Mouse (Mus musculus): ENCODE results near the gene Gm7030. TPM values are rescaled to one million over a fixed set of nuclear protein-coding genes. Genes with fewer than 3 reads are reported as not detected.
"Not testable (repeated sequence)": the region's sequence is repeated elsewhere in the genome, so short reads cannot be mapped to it uniquely, and the experiment has no call there.

The Gm7030 gene
- polyA plus RNA-seq (2012; rRNA removed): not detected in 2 replicates

- DNase-seq (ENCODE audit: low read depth): not testable (repeated sequence)
Observed at GRCm38 (mm10) chr17:36128968-36129817, at the start of gene Gm7030. Gene Gm7030 (minus strand): TSS chr17:36129425.

- not testable (repeated sequence) for DNase-seq (ENCODE audit: low read depth)
Observed at GRCm38 (mm10) chr17:36178938-36179337, 49.7 kb upstream of the Gm7030 start.

DNA sequence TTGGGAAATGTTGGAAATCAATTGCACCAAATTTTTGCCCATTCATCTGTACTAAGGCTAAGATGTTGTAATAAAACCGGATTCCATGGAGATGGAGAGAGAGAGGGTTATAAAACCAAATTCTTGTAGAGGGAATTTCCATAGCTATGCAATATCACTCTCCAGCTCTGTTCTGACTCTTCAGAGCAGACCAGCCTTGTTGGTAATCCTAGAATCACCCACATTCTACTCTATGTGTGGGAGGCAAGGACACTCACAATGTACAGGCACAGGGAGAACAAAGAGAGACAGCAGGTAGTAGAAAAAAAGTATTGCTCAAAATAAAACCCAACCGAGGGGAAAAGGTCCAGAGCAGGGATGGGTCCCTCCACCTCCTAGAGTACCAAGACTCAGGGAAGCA, 46.9 kb upstream of the Gm7030 start:
- DNase-seq (ENCODE audit: low read depth): not testable (repeated sequence)

DNA sequence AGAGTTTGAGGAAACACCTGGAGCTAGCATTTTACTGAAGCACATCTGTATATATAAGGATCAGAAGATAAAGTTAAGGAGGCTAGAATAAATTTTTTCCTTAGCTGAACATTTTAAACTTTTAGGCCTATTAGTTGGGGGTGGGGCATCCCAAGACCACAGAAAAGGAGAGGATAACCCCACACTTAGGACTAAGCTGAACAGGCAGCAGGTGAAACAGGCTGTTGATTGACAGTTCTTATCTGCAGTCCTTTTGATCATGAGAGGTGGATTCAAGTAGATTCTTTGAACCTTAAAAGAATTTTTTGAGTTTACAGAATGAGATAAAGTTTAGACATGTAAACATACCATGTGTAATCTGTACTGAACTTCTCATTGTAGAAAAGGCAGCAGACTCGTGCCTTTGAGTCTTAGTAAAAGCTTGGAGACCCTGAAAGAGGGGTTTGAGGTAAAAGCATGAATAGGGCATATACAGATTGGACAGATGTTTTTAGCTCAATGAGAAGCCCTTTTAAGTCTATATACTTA, 41.1 kb upstream of the Gm7030 start:
- no peak for DNase-seq (ENCODE audit: low read depth)

DNA sequence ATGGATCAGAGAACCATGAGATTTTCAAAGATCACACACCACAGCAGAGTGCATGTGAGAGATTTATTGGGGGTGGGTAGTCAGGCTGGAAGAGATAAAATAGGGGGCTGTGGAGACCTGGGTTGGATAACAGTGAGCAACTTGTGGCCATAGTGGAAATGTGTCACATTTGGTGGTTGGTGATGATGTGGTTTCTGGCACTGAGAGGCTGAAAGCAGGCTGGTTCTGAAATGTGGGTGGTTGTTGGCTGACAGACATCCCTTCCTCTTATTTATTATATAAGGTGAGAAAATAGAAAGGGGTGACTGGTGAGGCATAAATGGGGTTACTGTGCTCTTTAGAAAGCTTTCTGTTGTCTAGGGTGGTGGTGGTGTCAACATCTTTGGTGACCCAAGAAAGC, 40.5 kb upstream of the Gm7030 start:
- no peak for DNase-seq (ENCODE audit: low read depth)

- not testable (repeated sequence) for DNase-seq (ENCODE audit: low read depth)
Observed at GRCm38 (mm10) chr17:36169094-36169493, 39.9 kb upstream of the Gm7030 start.

GRCm38 (mm10) chr17:36168039-36168652, 38.9 kb upstream of the Gm7030 start, which contains the start of gene Gm8909:
Gene Gm8909 (minus strand): TSS chr17:36168537.
- DNase-seq (ENCODE audit: low read depth): no peak

DNA sequence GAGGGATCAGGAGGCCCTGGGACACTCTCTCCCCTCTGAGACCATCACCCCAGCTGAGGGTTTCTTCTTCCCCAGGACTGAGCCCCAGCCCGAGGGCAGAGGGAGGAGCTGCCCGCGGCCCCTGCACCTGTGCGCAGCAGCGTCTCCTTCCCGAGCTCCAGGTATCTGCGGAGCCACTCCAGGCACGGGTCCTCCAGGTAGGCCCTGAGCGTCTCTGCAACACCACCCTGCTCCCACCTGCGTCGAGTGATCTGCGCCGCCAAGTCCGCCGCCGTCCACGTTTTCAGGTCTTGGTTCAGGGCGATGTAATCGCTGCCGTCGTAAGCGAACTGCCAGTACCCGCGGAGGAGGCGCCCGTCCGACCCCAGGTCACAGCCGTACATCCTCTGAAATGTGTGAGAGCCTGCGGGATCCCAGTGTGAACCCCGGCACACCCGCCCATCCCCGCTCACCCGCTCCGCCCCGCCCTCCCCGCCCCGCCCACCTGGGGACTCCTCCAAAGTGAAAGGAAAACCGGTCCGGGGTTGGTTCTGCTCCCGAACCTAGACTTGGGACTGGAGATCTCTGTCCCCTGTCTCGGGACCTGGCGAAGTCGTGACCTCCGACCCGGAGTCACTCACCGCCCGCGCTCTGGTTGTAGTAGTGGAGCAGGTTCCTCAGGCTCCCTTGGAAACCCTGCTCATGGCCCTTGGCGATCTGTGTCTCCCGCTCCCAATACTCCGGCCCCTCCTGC, 38.2 kb upstream of the Gm7030 start:
- DNase-seq (ENCODE audit: low read depth): no peak

DNA sequence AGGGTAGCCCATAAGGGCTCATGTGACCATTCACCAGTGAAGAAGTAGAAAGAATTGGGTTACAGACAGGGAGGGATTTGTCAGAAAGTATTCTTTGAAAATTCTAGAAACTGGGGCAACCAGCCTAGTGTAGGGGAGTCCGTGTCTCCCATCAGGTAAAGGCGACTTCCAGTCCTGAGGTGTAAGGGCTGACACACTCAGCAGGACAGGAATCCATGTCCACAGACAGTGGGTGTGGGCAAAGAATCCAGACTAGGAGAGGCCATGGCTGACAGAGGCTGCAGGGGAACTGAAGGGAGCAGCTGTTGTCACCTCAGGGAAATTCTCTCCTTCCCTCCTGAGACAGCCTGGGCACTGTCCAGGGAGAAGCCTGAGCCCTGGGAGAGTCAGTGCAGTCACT, 37.7 kb upstream of the Gm7030 start:
- not testable (repeated sequence) for DNase-seq (ENCODE audit: low read depth)

DNA sequence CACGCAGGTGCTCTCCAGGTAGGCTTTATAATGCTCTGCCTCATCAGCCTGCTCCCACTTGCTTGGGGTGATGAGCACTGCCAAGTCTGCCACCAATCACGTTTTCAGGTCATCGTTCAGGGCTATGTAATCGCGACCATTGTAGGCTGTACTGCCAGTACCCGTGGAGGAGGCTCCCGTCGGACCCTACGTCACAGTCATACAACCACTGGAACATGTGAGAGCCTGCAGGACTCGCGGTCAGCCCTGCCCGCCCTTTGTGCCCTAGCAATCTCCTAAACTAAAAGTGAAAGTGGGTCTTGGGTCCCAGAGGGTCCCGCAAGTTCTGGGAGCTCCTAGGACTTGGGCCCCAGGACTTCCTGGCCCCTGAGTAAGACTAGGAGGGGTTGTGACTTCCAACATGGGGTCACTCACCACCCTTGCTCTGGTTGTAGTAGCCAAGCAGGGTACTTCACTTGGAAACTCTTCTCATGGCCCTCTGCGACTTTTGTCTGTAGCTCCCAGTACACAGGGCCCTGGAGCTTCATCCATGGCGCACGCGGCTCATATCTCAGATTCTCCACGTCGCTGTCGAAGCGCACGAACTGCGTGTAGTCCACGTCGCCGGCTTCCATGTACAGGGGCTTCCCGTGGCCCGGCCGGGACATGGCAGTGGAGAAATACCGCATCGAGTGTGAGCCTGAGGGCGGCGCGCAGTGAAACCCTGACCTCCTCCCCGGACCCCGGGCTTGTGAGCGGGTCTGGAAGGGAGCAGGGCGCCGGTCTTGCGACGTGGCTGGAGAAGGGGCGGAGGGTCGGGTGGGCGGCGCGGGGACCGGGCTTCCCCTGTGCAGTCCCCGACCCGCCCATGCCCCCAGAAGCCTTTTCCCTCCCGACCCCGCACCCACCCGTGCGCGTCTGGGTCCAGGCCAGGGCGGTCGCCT, 32.2 kb upstream of the Gm7030 start:
- no peak for DNase-seq (ENCODE audit: low read depth)

DNA sequence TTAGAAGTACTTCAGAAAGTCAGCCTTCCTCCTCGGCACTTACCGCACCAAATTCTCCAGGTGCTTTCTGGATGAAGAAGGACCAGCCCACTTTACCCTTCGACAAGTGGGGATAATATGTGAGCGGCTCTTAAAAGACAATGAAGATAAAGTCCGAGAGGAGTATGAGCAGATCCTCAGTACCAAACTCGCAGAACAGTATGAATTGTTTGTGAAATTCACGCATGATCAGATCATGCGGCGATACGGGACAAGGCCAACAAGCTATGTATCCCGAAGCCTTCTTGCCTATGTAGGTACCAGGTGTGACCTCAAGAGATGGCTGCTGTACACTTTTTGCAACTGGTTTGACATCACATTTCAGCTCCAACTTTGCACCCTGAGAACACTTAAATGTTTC, 29.0 kb upstream of the Gm7030 start:
- not testable (repeated sequence) for DNase-seq (ENCODE audit: low read depth)

DNA sequence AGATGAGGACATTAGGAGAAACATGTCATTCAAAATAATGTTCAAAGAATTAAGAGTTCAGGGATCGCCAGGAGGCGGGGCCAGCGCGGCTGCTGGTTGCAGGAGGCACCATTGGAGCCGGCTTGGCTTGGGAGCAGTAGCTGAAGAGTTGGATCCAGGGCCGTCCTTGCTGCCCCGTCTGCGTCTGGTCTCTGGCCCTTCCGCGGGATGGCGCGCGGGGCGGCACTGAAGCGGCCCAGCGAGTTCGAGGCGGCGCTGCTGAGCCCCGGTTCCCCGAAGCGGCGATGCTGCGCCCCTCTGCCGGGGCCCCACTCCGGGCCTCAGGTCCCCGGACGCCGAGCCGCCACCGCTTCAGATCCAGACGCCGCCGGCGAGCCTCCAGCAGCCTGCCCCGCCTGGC, 28.6 kb upstream of the Gm7030 start:
- not testable (repeated sequence) for DNase-seq (ENCODE audit: low read depth)

DNA sequence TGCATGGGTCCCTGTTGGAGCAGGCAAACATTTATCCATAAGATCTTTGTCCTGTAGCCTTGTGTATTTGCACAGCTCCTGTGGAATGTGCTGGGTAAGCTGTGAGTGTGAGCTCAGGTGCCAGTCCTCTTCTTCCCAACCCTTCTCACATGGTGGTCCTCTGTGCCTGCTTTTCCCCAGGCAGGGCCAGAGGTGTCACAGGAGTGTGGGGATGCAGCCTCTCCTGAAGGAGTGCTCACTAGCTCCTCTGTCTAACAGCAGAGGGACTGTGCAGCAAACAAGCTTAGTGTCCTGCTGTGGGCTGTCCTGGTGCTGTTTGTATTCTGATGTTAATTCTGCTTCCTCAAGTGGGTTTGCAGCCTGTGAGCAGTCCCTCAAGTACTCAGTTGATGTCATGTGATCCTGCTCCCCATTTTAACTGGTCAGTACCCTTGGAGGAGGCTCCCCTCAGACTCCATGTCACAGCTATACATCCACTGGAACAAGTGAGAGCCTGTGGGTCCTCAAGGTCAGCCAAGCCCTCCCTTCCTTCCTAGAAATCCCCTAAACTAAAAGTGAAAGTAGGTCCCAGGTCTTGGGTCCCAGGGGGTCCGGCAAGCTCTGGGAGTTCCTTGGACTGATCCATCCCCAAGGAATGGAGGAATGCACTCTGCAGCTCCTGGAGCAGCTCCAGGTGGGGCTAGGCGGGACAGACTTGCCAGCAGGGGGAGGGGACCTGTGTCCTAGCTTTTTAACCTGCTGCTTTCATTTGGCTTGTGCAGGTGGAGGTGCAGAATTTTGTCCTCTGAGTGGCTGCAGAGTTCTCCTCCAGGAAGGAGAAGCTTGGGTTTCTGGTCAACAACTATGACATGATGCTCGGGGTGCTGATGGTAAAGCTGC, 25.3 kb upstream of the Gm7030 start:
- DNase-seq (ENCODE audit: low read depth): no peak

GRCm38 (mm10) chr17:36151200-36151599, 22.0 kb upstream of the Gm7030 start:
- DNase-seq (ENCODE audit: low read depth): not testable (repeated sequence)

DNA sequence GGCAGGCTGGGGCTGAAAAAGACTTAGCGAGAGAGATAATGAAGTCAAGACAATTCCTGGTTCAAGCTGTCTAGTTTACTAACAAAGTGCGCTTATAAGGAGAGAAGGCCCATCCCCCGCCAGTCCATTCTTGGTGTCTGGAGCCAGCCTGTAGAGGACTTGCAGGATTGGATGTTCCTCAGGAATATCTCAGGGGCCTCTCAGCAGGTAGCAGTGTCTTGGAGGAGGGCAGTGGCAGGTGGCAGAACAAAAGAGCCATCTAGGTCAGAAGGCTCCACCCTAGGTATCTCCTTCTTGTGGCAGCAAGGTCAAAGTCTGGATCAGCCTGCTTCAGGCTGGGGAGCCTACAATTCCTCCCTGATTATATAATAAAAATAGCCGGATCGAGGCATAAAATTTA, 19.2 kb upstream of the Gm7030 start:
- not testable (repeated sequence) for DNase-seq (ENCODE audit: low read depth)

DNA sequence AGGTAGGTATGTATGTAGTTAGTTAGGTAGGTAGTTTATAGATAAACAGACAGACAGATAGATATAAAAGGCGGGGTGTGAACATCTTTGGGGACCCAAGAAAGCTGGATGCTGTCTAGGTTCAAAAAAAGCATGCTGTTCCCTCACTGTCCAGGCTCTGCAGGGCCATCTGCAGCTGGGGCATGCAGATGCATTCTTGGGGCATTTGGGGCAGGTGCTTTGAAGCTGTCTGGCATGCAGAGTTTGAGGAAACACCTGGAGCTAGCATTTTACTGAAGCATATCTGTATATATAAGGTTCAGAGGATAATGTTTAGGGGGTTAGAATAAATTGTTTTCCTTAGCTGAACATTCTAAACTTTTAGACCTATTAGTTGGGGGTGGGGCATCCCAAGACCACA, 17.7 kb upstream of the Gm7030 start:
- DNase-seq (ENCODE audit: low read depth): not testable (repeated sequence)

DNA sequence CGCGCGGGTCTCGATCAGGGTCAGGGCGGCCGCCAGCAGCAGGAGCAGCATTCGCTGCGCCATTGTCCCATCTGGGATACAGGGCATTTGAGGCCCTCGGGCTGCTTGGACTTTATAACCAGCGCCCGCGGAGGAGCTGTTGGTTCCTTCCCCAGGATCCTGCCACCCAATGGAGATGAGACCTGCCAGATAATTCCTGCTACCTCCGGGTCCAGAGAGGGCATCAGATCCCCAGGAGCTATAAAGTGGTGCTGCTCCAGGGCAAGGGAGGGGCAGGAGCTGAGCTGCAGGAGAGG, 16.6 kb upstream of the Gm7030 start:
- DNase-seq (ENCODE audit: low read depth): not testable (repeated sequence)

GRCm38 (mm10) chr17:36145111-36145860, 16.1 kb upstream of the Gm7030 start:
- DNase-seq (ENCODE audit: low read depth): no peak

DNA sequence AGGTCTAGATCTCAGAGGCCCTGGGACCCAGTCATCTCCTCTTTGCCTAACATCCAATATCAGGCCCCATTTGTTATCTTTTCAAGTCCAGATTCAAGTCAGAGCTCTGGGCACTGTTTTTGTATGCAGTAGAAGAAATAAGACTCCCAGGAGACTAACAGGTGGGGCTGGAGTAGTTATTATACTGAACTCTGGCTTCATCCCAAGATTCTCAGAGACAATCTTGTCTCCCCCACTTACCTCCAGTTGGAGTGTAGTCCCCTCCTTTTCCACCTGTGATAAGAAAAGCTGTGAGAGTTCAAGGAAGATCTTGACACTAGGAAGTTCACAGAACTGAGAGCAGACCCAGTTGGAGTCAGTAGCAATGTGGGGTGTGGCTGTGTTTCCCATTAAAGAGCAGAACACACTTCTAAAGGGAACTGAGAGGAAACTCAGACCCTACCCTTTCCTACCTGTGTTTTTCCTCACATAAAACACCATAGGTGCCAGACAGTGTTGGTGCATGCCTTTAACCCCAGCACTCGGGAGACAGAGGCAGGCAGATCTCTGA, 7.1 kb upstream of the Gm7030 start:
- DNase-seq (ENCODE audit: low read depth): not testable (repeated sequence)
